Mouse (Mus musculus) heart, embryonic 11.5 days (tissue): Measurements from ENCODE around the gene Igsf23. TPM values are rescaled to one million over a fixed set of nuclear protein-coding genes. Genes with fewer than 3 reads are reported as not detected.

Experiments used
- polyA plus RNA-seq: library from polyadenylated mRNA; unstranded; fragments of >200 nt; fragmentation: Nextera tagmentation; extraction: Ambion mirVana; gene quantifications from 2 replicates; pipeline ENCODE4 v1.2.1, GENCODE M21; 2014

The Igsf23 gene
- polyA plus RNA-seq, 1 experiment from 2014 or later: 0.84 TPM

Other genes with a start within 250 kb of the Igsf23 start
- gene Tomm40, start 235.3 kb downstream of the Igsf23 start, polyA plus RNA-seq: 142 and 154 TPM in 2 replicates
- 87.0 and 100 TPM in 2 replicates for gene Nectin2, start 200.3 kb downstream of the Igsf23 start, polyA plus RNA-seq
- gene Bcam, start 179.7 kb downstream of the Igsf23 start, polyA plus RNA-seq: 163 and 173 TPM in 2 replicates
- gene Cblc, start 153.9 kb downstream of the Igsf23 start, polyA plus RNA-seq: 0.20 and 0.24 TPM in 2 replicates
- gene Bcl3, start 128.0 kb downstream of the Igsf23 start, polyA plus RNA-seq: 1.0 and 1.5 TPM in 2 replicates
- not detected in 2 replicates for gene Gm19345, start 98.8 kb downstream of the Igsf23 start, polyA plus RNA-seq
- not detected in 2 replicates for gene Ceacam16, start 89.5 kb downstream of the Igsf23 start, polyA plus RNA-seq
- not detected in 2 replicates for gene Ceacam19, start 62.8 kb downstream of the Igsf23 start, polyA plus RNA-seq
- gene Pvr, start 29.6 kb downstream of the Igsf23 start, polyA plus RNA-seq: 12.0 and 13.0 TPM in 2 replicates
- gene Ceacam20, start 14.7 kb upstream of the Igsf23 start, polyA plus RNA-seq: not detected in 2 replicates
- gene Nlrp9b, start 40.7 kb upstream of the Igsf23 start, polyA plus RNA-seq: not detected in 2 replicates
- gene Vmn1r91, start 148.9 kb upstream of the Igsf23 start, polyA plus RNA-seq: not detected in 2 replicates
- gene Gm16442, start 171.8 kb upstream of the Igsf23 start, polyA plus RNA-seq: not detected in 2 replicates
- gene Vmn1r93, start 188.3 kb upstream of the Igsf23 start, polyA plus RNA-seq: not detected in 2 replicates
- not detected in 2 replicates for gene Vmn1r94, start 217.6 kb upstream of the Igsf23 start, polyA plus RNA-seq
- not detected in 2 replicates for gene Vmn1r95, start 243.0 kb upstream of the Igsf23 start, polyA plus RNA-seq